Mouse (Mus musculus) testis, adult 10 weeks (tissue): ENCODE results near the gene Npl. TPM values are rescaled to one million over a fixed set of nuclear protein-coding genes. Genes with fewer than 3 reads are reported as not detected.

ENCODE experiments used
- polyA plus RNA-seq: library from polyadenylated mRNA; stranded (reverse); fragments of 350-450 nt; fragmentation: Illumina TruSeq; extraction: RNeasy Lipid Tissue Mini Kit (QIAGEN cat#74804); gene quantifications from one replicate; pipeline ENCODE4 v1.2.3, GENCODE M21; 2014; ENCODE audit warnings: low read depth, low replicate concordance

The Npl gene
- 11.9 TPM for polyA plus RNA-seq

DNA sequence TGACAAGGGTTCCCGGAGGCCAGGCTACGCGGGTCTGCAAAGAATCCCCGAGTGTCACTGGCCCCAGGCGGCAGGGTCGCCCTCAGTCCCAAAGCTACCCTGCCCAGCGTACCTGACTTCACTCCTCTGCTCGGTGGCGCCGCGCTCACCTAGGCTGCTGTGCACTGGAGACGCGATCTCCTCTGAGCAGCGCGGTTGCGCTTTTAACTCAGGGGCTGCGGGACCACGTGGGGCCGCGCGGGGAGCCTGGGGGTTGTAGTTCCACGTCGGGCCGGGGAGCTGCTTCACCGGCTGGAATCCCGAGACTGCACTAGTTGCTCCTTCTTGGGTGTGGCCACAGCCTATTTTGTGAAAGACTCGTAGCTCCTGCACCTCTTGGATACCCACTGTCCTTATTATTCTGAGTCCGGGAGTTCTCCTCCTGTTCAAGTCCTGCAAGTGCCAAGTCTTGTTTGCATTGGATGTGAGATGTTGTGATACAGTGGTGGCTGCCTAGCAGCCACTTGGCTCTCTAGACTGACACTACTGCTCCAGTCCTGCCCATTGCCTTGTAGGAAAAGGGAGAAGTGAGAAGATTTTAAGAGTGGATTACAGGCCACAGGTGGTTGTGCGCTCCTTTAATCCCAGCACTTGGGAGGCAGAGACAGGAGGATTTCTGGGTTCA is at the start of gene Npl:
TSS of gene Npl (minus strand) at position 510 of the 664 bp plus-strand sequence.

DNA sequence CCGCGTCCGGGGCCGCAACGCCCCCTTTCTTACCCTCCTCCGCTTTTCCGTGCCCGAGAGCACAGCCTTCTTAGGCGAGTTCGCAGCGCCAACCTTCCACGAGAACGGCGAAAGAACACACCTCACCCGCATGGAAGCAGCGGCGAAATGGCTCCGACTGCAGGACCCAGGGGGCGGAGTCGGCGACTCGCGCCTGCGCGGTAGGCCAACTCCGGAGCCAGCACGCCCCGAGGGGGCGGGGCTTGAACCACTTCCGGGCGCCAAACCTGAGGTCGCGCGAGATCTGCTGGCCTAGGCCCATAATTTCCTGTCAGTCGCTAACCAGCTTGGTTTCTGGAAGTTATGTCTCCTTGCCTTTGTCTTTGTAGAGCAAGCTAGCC is 62.4 kb downstream of the Npl start, which contains the start of gene Dhx9:
TSS of gene Dhx9 (minus strand) at position 161 of the 380 bp plus-strand sequence.

Other genes starting within 250 kb of the Npl start
- 2.6 TPM for gene Lamc1, start 217.3 kb downstream of the Npl start, polyA plus RNA-seq
- gene Shcbp1l, start 124.9 kb downstream of the Npl start, polyA plus RNA-seq = 323 TPM
- 181 TPM for gene Dhx9, start 62.4 kb downstream of the Npl start, polyA plus RNA-seq
- gene Rgs8, start 103.0 kb upstream of the Npl start, polyA plus RNA-seq = 0.07 TPM
- not detected for gene Rgs16, start 190.3 kb upstream of the Npl start, polyA plus RNA-seq
- gene Rnasel, start 199.4 kb upstream of the Npl start, polyA plus RNA-seq = 5.7 TPM